Mouse (Mus musculus) lung, postnatal 25 days (tissue): ENCODE results near the gene Ptprf.

ENCODE experiments used
- DNase-seq: peaks from one replicate; pipeline ENCODE4 v3.0.0; 2022; ENCODE audit warnings: low spot score

The Ptprf gene

DNA sequence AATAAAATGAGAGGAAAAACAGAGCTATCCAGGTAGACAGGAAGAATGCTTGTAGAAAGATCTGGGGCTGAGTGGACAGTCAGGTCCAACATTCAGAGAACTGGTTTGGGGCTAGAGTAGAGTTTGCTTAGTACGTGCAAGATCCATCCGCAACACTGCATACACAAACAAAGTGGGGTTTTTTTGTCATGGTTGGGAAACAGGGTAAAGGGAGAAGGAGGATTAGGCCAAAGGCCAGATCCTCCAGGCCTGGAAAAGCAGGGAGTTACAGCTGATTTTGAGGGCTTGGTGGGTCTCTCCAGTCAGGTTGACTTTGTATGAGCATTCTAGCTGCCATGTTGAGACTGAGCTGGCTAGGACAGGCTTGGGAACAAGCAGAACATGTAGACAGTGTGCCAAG lies 85.3 kb downstream of the Ptprf start:
- DNase-seq: no peak

DNA sequence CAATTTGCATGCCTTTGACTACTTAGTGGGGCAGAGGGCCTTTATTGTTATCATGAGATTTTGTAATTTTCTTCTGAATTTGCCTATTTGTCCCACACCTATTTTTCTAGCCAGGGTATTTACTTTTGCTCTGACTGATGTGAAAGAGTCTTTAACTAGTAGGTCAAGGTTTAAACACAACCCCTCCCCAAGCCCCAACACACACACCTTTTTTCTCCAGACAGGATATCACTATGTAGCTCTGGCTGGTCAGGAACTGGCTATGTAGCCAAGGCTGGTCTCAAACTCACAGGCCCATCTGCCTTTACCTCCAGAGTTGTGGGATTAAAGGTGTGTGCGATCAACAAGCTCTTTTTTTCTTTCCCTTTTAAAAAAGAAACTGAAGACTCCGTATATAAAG lies 92.1 kb downstream of the Ptprf start:
- DNase-seq: no peak

DNA sequence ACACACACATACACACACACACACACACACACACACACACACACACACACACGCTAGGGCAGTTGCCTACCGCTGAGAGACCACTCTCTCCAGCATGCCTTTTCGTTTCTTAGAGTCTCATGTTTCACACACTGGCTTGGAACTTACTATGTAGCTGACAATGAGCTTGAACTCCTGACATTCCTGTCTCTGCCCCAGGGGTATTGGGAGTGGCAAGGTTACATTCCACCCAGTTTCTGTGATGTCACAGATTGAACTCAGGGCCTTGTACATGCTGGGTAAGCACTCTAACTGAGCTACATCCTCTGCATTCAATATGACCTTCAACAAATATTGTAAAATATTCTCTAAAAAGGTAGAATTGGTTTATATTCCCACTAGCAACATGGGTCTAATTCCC lies 92.6 kb downstream of the Ptprf start:
- no peak for DNase-seq

DNA sequence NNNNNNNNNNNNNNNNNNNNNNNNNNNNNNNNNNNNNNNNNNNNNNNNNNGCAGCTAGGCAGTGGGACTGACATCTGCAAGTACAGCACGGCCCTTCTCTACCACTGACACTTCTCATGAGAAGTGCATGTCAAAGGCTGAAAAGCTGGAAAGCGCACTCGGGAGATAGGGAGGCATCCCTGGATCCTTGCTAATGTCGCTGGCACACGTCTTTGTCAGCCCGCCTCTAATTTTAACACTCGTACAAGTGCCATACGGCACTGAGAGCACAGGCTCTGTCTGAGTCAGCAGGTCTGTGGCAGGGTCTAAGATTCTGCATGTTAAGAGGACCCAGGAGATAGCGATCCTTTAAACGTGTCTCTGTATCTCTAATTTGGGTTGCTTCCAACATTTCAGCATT lies 95.0 kb downstream of the Ptprf start:
- no peak for DNase-seq

DNA sequence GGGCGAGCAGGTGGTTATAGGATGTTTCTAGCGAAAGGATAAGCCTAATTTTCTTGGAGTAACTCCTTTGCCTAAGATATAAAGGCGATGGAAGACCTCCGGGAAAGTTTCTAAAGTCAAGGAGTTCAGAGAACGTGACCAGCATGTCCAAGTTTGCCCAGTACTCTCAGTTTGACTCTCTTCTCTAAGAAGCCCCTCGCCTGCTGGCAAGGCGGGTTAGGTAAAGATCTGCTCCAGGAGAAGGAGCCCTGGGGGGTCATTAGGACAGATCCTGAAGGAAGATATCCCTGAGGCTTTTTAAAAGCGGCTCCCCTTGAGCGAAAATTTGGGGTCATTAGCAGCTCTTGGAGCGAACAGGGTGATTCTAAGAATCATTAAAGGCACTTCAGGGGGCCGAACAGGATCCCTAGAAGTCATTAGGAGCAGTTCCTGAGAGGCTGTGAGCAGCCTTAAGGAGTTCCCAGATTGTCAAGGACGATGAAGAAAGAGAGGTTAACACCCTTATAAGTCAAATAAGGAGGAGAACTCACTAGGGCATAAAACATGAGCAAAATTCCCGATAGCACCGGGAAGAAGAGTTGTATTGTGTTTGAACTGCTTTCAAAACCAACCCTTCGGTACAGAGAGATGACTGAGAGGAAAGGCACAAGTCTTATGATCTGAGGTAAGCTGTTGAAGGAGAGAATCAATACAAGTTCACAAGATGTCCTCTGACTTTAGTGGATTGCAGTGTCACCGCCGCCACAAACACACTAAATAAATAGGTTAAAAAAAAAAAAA lies 110.7 kb downstream of the Ptprf start:
- DNase-seq: peak; percentile 4

DNA sequence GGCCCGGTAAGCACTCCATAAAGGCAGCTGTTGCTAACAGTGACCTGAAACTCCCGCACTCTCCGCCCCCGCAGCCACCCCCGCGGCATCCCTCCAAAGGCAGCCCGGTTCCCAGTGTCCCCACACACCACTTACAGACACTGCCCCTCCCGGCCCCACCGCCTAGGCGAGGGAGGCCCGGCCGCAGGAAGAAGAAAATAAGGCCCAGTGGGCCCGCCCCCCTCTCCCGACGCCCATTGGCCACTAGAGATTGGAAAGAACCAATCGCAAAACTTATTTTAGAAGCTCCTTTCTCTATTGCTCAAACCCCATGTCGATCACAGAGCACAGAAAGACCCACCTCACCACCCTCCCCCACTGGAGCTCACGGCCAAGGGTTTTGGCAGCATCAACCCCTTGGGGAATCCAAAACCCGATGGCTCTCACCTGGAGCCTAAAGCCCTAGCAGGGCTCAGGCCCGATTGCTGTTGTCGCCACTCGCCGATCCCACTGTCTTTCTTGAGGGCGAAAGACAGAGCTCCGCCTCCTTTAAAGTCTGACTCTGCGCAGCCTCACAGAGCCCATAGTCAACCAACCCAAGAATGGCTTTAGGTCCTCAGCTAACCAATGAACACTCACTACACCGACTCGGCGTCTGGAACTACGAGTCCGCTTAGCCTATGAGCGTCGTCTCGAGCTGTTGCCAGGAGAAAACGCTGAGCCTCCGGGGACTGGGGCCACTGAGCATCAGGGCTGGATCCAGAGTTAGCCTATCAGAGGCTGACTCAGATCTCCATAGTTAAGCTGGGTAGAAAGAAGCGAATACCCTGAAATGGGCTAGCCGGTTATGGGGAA lies 111.5 kb downstream of the Ptprf start, which contains the start of gene Kdm4a:
Gene Kdm4a, minus strand, starts transcription at position 577 of the 834 bp plus-strand sequence.
- peak; percentile 98 for DNase-seq

DNA sequence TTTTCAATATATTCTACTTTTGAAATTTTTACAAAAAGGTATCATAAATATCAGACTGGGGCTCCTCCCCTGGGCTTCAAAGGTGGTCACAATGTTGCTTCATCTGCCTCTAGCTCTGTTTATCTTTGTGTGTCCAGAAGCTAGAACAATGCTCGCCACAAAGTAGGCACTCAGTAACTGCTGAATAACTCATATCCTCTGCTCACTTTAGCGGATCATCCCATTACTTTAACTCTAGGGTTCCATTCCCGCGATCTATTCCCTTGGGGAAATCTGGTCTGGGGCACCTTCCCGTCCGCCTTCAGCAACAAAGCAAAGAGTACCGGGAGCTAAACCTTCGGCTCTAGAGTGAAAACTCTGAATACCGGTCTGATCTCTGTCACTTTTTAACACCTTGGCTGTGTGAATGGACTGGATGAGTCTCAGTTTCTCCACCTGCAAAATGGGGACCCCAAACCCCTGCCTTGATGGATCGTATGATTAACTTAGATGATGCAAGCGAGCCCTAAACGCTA lies 112.2 kb downstream of the Ptprf start:
- no peak for DNase-seq

DNA sequence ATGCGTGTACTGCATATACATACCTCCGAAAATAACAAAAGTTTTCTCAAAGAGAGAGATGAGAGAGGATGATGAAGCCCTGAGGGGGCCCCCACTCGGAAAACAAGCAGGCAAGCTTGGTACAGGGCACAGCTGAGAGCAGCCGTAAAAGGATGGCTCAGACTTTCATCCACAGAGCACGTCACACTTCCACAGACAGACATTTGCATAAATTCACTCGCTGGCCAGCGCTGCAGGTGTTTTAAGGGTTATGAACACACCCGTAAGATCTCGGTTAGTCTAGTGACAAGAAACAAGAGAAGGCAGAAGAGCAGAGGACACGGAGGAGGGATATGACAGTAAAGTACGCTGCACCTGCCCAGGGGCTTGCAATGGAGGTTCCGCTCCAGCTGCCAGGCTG lies 118.7 kb downstream of the Ptprf start:
- no peak for DNase-seq

DNA sequence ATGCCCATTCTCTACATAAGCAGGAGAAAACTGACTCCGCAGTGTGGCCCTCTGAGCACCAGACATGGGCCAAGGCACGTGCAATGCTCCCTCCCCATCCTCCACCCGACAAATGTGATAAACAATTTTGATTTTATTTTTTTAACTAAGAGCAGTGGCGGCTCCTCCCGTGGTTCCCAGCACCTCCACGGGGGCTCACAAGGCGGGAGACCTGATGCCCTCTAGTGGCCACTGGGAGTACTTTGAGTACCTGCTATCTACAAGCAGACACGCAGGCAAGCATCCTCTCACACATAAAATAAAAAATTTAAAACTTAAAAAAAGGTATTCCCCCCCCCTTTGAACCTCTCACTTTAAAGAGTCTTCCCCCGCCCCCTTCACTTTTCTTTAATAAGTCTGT lies 120.2 kb downstream of the Ptprf start:
- no peak for DNase-seq

DNA sequence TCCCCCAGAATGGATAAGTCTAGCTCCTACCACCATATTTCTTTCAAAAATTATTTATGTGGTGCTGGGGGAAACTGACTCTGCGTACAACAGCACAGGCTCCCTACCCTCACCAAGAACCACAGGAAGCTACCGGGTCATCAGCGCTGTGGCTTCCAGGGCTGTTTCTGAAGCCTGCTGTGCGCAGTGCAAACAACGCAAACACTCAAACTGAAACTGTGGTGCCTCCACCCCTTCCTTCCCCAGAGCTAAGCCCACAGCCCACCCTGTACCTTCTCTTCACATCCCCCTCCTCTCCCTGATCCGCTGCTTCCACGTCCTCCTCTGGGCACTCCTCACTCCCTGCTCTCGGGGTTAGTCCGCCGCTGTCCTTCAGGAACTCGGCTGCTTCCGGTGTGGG lies 129.1 kb downstream of the Ptprf start:
- DNase-seq: no peak
